Mouse (Mus musculus) erythroid progenitor cell, adult 5-6 weeks (primary cell): ENCODE results near the gene P3h3. TPM values are rescaled to one million over a fixed set of nuclear protein-coding genes. Genes with fewer than 3 reads are reported as not detected.
"Not testable (repeated sequence)": the region's sequence is repeated elsewhere in the genome, so short reads cannot be mapped to it uniquely, and the experiment has no call there.

Experiments used
- ATAC-seq: replicated peaks from 2 replicates; pipeline ENCODE4 v1.8.0; 2016; ENCODE audit warnings: moderate number of reproducible peaks, mild to moderate bottlenecking, moderate TSS enrichment, inconsistent platforms; ENCODE audit not compliant: poor library complexity, low FRiP score, severe bottlenecking
- total RNA-seq, 2 experiments: library from RNA; stranded (forward) in 1 of 2; stranded (reverse) in 1 of 2; fragments of 150-400 nt in 1 of 2; fragments of 186-747, 209-891 nt in 1 of 2; gene quantifications; 2 replicates each; pipeline versions ENCODE4 v1.2.3 to v1.2.4; 2015 to 2017; ENCODE audit warnings: low replicate concordance in 2 of 2

Gene P3h3
- 1.1 and 2.5 TPM in 2 replicates for total RNA-seq (2015; ENCODE audit: low replicate concordance)
- total RNA-seq (2017; ENCODE audit: low replicate concordance) = 0.83 and 3.0 TPM in 2 replicates

GRCm38 (mm10) chr6:124856916-124857839, at the start of gene P3h3:
Gene P3h3 (minus strand): TSS chr6:124857752.
- ATAC-seq = no peak

GRCm38 (mm10) chr6:124904991-124905860, 47.7 kb upstream of the P3h3 start:
- no peak for ATAC-seq

GRCm38 (mm10) chr6:124904161-124904981, 46.8 kb upstream of the P3h3 start:
- peak; percentile 73 for ATAC-seq

DNA sequence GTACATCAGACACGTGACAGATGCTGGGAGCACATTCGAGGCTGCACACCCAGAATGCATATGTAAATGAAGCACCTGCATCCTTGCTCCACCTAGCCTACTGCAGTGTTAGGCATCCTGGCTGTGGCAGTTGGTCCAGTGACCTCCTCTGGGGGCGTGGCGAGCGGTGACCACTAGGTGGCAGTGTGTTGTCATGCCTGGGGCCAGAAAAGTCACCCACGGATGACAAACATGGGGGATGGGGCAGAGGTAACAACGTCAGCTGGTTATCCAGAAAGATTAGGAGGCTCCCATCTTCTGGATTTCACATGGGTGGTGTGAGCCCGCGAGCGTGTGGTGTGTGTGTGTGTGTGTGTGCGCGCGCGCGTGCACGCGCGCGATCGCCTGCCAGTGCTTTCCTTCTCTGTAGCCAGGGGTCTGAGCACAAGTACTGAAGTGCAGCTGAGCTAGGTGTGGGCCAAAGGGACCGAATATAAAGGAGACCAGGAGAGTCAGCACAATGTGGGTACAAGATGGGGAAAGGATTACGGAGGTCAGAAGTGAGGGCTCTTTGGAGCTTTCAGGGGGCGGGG, 46.1 kb upstream of the P3h3 start:
- peak; percentile 95 for ATAC-seq

GRCm38 (mm10) chr6:124901851-124902250, 44.3 kb upstream of the P3h3 start:
- ATAC-seq = no peak

- ATAC-seq = no peak
Observed at GRCm38 (mm10) chr6:124900801-124901480, 43.4 kb upstream of the P3h3 start.

- ATAC-seq = no peak
Observed at GRCm38 (mm10) chr6:124900056-124900800, 42.7 kb upstream of the P3h3 start.

DNA sequence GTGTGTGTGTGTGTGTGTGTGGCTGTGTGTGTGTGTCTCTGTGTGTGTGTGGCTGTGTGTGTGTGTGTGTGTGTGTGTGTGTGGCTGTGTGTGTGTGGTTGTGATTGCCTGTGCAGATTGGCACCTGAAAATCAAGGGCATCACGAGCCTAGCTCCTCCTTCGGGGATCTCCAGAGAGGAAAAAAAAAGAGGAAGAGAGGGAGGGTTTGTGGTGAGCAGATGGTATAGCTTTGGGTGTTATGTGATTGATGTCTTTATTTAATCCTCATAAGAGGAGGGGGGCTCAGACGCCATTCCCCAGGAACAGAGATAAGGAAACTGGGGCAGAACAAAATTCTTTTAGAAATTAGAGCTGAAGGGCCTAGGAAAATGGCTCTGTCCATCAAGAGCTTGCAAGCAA, 40.8 kb upstream of the P3h3 start:
- no peak for ATAC-seq

DNA sequence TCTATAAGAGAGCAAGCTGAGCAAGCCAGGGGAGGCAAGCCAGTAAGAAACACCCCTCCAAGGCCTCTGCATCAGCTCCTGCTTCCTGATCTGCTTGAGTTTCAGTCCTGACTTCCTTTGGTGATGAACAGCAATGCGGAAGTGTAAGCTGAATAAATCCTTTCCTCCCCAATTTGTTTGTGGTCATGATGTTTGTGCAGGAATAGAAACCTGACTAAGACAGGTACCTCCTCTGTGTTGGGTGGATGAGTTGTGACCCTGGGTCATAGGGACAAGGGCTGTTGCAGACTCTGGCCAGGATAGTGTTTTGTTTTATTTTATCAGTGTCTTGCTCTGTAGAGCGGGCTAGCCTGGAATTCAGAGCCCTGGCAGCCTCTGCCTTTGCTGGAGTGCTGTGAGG, 36.6 kb upstream of the P3h3 start:
- ATAC-seq = not testable (repeated sequence)

- ATAC-seq = no peak
Observed at GRCm38 (mm10) chr6:124890997-124891396, 33.4 kb upstream of the P3h3 start.

DNA sequence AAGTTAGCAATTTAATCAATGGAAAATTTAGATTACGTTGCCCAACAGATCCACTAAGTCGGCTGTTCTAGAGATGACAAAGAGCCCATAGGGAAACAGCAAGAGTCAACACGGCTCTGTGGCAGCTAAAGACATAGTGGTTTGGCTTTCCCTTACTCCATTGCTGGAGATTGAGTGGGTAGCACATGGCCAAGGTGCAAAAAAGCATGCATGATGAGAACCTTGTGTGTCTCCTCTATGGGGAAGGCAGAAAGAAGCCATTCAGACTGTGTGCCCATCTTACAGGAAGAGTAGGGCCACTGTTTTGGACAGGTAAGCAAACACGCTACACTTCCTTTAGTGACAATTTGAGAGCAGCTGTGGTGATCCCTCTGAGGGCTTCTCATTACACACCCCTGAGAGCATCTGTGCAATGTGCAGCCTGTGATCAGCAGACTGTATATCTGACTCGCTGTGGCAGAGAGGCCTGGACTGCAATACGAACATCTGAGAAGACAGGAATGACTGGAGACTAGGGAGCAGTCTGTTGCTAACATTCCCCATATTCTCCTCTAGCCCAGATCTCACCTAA, 31.1 kb upstream of the P3h3 start:
- no peak for ATAC-seq

- no peak for ATAC-seq
Observed at GRCm38 (mm10) chr6:124887986-124888385, 30.4 kb upstream of the P3h3 start, which contains the start of gene Cd4. Gene Cd4 (minus strand): TSS chr6:124888221.

DNA sequence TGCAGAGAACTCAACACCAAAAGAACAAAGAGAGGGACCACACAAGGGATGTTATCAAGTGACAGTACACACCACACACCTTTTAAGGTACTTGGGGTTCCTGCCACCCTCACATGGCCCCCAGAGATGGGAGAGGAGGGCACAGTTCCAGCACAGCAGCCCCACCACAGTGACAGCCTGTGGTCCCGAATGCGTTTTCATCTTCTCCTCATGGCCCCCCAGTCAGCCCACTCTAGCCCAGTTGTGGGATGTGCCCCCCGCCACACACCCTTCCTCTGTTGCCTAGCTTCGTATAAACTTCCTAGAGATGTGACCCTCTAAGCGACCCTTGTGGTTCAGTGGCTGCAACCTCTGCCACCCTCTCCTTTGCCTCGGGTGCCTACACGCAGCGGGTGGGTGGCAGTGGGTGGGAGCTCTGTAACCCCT, 28.4 kb upstream of the P3h3 start:
- no peak for ATAC-seq

DNA sequence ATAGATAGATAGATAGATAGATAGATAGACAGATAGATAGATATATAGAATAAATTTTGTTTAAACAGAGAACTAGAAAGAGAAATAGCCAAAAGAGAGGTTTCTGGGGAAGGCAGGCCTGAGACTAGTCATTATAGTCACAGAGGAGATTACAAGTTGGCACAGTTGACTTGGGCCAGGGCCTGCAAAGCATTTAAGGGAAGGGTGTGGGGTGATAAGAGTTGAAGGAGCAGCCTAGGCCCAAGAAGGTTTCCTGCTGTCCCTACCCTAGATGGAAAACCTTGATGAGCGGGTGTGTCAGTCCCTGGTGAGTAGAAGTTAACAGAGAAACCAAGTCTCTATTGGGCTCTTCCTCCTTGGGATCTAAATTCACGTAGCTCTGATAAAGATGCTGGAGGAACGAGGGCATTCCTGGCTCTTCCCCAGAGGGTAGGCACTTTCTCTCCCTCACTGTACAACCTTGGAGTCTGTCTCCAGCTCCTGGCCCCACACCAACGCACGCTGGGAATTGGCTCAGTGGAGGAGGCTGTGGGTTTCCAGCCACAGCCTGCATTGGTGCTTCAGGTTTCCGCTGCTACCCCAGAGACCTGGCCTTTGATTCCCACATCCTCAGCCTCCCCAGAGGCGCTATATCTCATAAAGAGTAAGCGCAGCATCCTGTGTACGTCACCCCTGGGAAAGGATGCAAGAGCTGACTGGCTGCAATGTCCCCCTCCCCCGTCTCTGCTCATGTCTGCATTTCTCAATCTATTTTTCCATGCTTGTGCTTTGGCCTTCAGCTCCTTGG, 27.4 kb upstream of the P3h3 start:
- ATAC-seq = no peak

DNA sequence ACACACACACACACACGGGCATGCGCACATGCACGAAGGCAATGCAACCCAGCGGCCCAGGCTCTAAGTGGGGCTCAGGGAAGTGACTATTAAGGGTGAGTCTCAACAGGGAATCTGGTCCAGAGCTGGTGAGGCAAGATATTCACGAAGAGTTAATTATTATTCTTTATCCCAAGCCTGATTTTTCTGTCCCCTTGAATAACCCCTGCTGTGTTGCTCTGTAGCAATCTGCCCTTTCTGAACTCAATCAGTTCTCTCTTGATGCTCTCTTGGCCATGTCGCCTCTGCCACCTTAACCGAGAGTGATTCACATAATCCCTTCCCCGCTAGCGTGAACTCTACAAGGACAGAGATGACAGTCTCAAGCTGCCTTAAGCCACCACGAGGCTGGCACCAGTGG, 25.8 kb upstream of the P3h3 start:
- no peak for ATAC-seq

DNA sequence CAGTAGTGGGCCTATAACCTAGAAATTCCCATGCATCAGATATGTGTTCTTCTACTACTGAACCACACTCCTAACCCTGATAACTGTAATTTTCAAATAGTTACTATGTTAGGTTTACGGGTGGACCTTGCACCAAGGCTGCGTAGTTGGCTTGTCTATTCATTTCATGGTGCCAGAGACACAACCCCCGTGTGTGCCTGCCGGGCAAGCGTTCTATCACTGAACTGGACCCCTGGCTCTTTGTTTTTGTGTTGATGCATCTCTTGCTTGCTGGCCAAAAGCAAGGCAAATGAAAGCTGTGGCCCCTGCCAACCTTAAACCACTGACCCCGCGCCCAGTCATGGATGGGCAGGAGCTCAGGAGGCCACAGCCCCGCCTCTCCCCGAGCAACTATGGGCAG, 24.3 kb upstream of the P3h3 start:
- no peak for ATAC-seq

- ATAC-seq = no peak
Observed at GRCm38 (mm10) chr6:124879390-124879789, 21.8 kb upstream of the P3h3 start.
